Mouse (Mus musculus): ENCODE results near the gene Crybg2.

DNA sequence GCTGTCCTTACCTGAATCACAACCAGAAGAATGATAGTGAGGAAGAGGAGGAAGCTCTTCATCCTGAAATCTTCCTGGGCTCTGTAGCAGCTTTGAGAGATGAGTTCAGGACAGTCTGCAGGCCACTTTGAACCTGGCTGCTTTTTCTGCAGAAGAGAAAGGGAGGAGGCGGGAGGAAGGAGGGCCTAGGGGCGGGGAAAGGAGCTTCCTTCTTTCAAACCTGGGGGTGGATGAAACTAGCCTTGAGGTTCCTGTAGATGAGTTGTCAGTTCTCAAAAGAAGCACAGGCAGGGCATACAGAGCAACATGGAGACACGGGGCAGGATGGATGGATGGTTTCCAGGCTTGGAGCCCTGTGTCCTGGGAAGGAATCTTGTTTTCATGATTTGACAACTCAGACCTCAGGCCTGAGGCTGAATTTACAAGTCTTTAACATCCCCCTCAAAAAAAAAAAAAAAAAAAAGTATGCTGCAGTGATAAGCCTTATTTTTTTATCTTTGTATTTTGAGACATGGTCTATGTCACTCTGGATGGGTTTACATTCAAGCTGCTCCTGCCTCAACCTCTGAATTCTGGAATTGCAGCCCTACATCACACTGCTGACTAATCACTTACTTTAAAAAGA lies 34.4 kb downstream of the Crybg2 start, which contains the start of gene Cd52:
- TF ChIP-seq CTCF (IDR thresholded peaks at IDR 0.05; ENCODE audit: borderline replicate concordance, extremely low read depth, insufficient read depth, insufficient read length) (no peak), POLR2A (IDR thresholded peaks at IDR 0.05; ENCODE audit: borderline replicate concordance, extremely low read depth, insufficient read depth, insufficient read length, poor library complexity, severe bottlenecking) (no peak)
